Mouse (Mus musculus): ENCODE measurements around the gene Suz12. TPM values are rescaled to one million over a fixed set of nuclear protein-coding genes. Genes with fewer than 3 reads are reported as not detected.
A peak's percentile ranks its signal among the peaks of the same experiment; 100 is the strongest.

The Suz12 gene
- total and polyA plus RNA-seq, 3 experiments = 33.2 to 191 (median 43.9) TPM

DNA sequence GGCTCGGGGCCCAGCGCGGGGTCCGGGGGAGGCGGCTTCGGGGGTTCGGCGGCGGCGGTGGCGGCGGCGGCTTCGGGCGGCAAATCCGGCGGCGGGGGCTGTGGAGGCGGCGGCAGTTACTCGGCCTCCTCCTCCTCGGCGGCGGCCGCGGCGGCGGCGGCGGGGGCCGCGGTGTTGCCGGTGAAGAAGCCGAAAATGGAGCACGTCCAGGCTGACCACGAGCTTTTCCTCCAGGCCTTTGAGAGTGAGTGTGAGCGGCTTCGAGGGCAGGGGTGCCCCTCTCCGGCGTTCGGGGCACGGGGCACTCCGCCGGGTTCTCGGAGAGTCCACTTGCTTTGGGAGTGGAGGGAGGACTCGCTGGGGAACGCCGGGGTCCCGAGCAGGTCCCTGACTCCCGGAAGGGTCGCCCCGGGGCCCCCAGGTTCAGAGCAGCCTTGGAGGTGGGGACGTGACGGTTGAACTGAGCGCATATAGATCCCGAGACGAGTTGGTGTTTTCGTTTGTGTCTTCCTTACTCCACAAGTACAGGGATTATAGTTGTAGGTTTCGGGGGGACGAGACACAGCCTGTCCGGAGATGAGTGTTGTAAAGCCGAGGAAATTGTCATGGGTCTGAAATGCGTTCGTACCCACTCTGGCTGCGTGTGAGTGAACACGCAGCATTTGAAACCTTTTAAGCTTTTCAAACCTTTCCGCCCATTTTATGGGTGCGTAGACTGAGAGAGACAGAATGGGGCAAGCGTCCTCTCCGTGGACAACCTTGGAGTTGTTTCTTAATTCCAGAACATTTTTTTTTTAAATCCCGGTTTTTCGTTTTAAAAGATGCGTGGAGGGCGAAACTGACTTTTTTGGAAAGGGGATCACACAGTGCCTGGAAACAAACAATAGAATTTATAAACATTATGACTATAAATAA is 707 bp downstream of the Suz12 start:
- peaks cover 27% of the 10 kb centered on the region for H3K79me2 ChIP-seq (ENCODE audit: control insufficient read depth, insufficient read depth, low read length, poor library complexity)
- peak; percentile 76 for DNase-seq (ENCODE audit: low read depth, low spot score)
- H3K27me3 ChIP-seq (ENCODE audit: control insufficient read depth in 1 of 2, insufficient read depth in 2 of 2, low read length in 2 of 2) = no peaks in the 10 kb centered on the region
- H3K4me3 ChIP-seq (ENCODE audit: control insufficient read depth in 1 of 2, insufficient read depth in 1 of 2, low read depth in 2 of 2, low read length in 2 of 2) = peak overlapping the region; percentile 85 to 86
- peak; percentile 26; the same call in 1 of the 2 replicates for TF ChIP-seq MXI1 (IDR thresholded peaks at IDR 0.05; ENCODE audit: low read depth, low read length)
- peak; percentile 16; the same call in 1 of the 2 replicates for TF ChIP-seq SIN3A (IDR thresholded peaks at IDR 0.05; ENCODE audit: low read length)
- TF ChIP-seq RCOR1 (IDR thresholded peaks at IDR 0.05; ENCODE audit: low read depth, low read length) = 0 out of 2 replicates have a peak, but pooled peaks have one; percentile 7
- no peak for TF ChIP-seq MEF2A (IDR thresholded peaks at IDR 0.05; ENCODE audit: extremely low read depth, insufficient replicate concordance, low read depth, low read length, poor library complexity, severe bottlenecking)
- peak; percentile 90; the same call in 1 of the 2 replicates for TF ChIP-seq CHD1 (IDR thresholded peaks at IDR 0.05; ENCODE audit: low read depth, low read length)
- 0 out of 2 replicates have a peak, but pooled peaks have one; percentile 20 for TF ChIP-seq MAX (IDR thresholded peaks at IDR 0.05; ENCODE audit: low read length)
- no peak for TF ChIP-seq USF2 (IDR thresholded peaks at IDR 0.05; ENCODE audit: borderline replicate concordance in 1 of 2, insufficient read depth in 1 of 2, low read depth in 1 of 2, low read length in 2 of 2)
- TF ChIP-seq UBTF (IDR thresholded peaks at IDR 0.05; ENCODE audit: borderline replicate concordance, insufficient read depth, low read depth, low read length) = 0 out of 2 replicates have a peak, but pooled peaks have one; percentile 67
- H3K4me1 ChIP-seq (ENCODE audit: control insufficient read depth in 1 of 2, insufficient read depth in 2 of 2, low read length in 2 of 2) = peaks cover 3 to 7% of the 10 kb centered on the region in 2 experiments; a peak in 3 of 4 replicates
- H3K36me3 ChIP-seq (ENCODE audit: control insufficient read depth in 1 of 2, insufficient read depth in 2 of 2, low read length in 2 of 2) = peaks cover 23 to 26% of the 10 kb centered on the region in 2 experiments
- no peaks in the 10 kb centered on the region for H3K9me3 ChIP-seq (replicated peaks; ENCODE audit: insufficient read depth, low read length)
- H3K9ac ChIP-seq (ENCODE audit: control insufficient read depth, low read depth, low read length, poor library complexity, severe bottlenecking) = peak overlapping the region; percentile 98
- peak overlapping the region; percentile 99 for H3K27ac ChIP-seq (ENCODE audit: control insufficient read depth, low read depth, low read length)

GRCm38 (mm10) chr11:79994271-79994988 is 1.5 kb downstream of the Suz12 start:
- H3K4me1 ChIP-seq (ENCODE audit: control insufficient read depth in 1 of 2, insufficient read depth in 2 of 2, low read length in 2 of 2) = peaks cover 3 to 7% of the 10 kb centered on the region in 2 experiments; a peak in 3 of 4 replicates
- peaks cover 27% of the 10 kb centered on the region for H3K79me2 ChIP-seq (ENCODE audit: control insufficient read depth, insufficient read depth, low read length, poor library complexity)
- peak overlapping the region; percentile 85 to 86 for H3K4me3 ChIP-seq (ENCODE audit: control insufficient read depth in 1 of 2, insufficient read depth in 1 of 2, low read depth in 2 of 2, low read length in 2 of 2)
- H3K36me3 ChIP-seq (ENCODE audit: control insufficient read depth in 1 of 2, insufficient read depth in 2 of 2, low read length in 2 of 2) = peaks cover 29 to 30% of the 10 kb centered on the region in 2 experiments
- no peaks in the 10 kb centered on the region for H3K27me3 ChIP-seq (ENCODE audit: control insufficient read depth in 1 of 2, insufficient read depth in 2 of 2, low read length in 2 of 2)
- peak overlapping the region; percentile 98 for H3K9ac ChIP-seq (ENCODE audit: control insufficient read depth, low read depth, low read length, poor library complexity, severe bottlenecking)
- DNase-seq (ENCODE audit: low read depth, low spot score) = peak; percentile 56
- TF ChIP-seq SIN3A (IDR thresholded peaks at IDR 0.05; ENCODE audit: low read length) (peak; percentile 82), NELFE (IDR thresholded peaks at IDR 0.05; ENCODE audit: low read depth, low read length) (no peak), CHD1 (IDR thresholded peaks at IDR 0.05; ENCODE audit: low read depth, low read length) (0 out of 2 replicates have a peak, but pooled peaks have one; percentile 67), ETS1 (IDR thresholded peaks at IDR 0.05; ENCODE audit: low read depth, low read length) (peak; percentile 49; the same call in 1 of the 2 replicates), UBTF (IDR thresholded peaks at IDR 0.05; ENCODE audit: borderline replicate concordance, insufficient read depth, low read depth, low read length) (0 out of 2 replicates have a peak, but pooled peaks have one; percentile 1), JUND (IDR thresholded peaks at IDR 0.05; ENCODE audit: low read depth, low read length) (no peak), CHD2 (IDR thresholded peaks at IDR 0.05; ENCODE audit: low read length) (no peak), ELF1 (IDR thresholded peaks at IDR 0.05; ENCODE audit: low read depth, low read length) (no peak), BHLHE40 (IDR thresholded peaks at IDR 0.05; ENCODE audit: borderline replicate concordance, low read depth, low read length) (no peak), TBP (IDR thresholded peaks at IDR 0.05; ENCODE audit: low read depth, low read length) (no peak), MXI1 (IDR thresholded peaks at IDR 0.05; ENCODE audit: low read depth, low read length) (0 out of 2 replicates have a peak, but pooled peaks have one; percentile 59)
- H3K27ac ChIP-seq (ENCODE audit: control insufficient read depth, low read depth, low read length) = no peak overlapping the region
- no peaks in the 10 kb centered on the region for H3K9me3 ChIP-seq (replicated peaks; ENCODE audit: insufficient read depth, low read length)
